Mouse (Mus musculus) hindbrain, embryonic 12.5 days (tissue): ENCODE measurements around the gene Spsb1. TPM values are rescaled to one million over a fixed set of nuclear protein-coding genes. Genes with fewer than 3 reads are reported as not detected.

Experiments used
- ATAC-seq: fragments of 200-750 bp; cut with Nextera tagmentation; 2 replicates; pipeline ENCODE4 v1.8.0; 2017; ENCODE audit warnings: moderate TSS enrichment; ENCODE audit not compliant: low FRiP score
- H3K27ac ChIP-seq: fragments of 300-500 bp; sonication (generic); 2 replicates; pipeline ENCODE4 v1.5.1; 2016; ENCODE audit warnings: mild to moderate bottlenecking
- H3K27me3 ChIP-seq: fragments of 300-500 bp; sonication (generic); 2 replicates; pipeline ENCODE4 v1.6.1; 2016; ENCODE audit warnings: mild to moderate bottlenecking
- H3K36me3 ChIP-seq: fragments of 300-500 bp; sonication (generic); 2 replicates; pipeline ENCODE4 v1.6.1; 2016; ENCODE audit warnings: mild to moderate bottlenecking
- H3K4me1 ChIP-seq: fragments of 300-500 bp; sonication (generic); 2 replicates; pipeline ENCODE4 v1.6.1; 2016
- H3K4me2 ChIP-seq: fragments of 300-500 bp; sonication (generic); replicated peaks from 2 replicates; pipeline ENCODE4 v1.6.1; 2016; ENCODE audit warnings: mild to moderate bottlenecking
- H3K4me3 ChIP-seq: fragments of 300-500 bp; sonication (generic); 2 replicates; pipeline ENCODE4 v1.5.1; 2016; ENCODE audit warnings: mild to moderate bottlenecking
- H3K9ac ChIP-seq: fragments of 300-500 bp; sonication (generic); 2 replicates; pipeline ENCODE4 v1.6.1; 2016; ENCODE audit warnings: mild to moderate bottlenecking, moderate library complexity
- H3K9me3 ChIP-seq: fragments of 300-500 bp; sonication (generic); replicated peaks from 2 replicates; pipeline ENCODE4 v1.6.1; 2016; ENCODE audit warnings: mild to moderate bottlenecking
- WGBS: fragments of 180-500 bp; shearing (Covaris S2); methylation state at CpG from one replicate; pipeline ENCODE4 v1.1.7; 2016; 5-methylcytosine and 5-hydroxymethylcytosine counted together
- polyA plus RNA-seq: library from polyadenylated mRNA; unstranded; fragments of >200 nt; fragmentation: Nextera tagmentation; extraction: Ambion mirVana; gene quantifications from 2 replicates; pipeline ENCODE4 v1.2.1, GENCODE M21; 2016

Spsb1 gene
- polyA plus RNA-seq, 1 experiment from 2014 or later: 15.5 TPM

- 90% methylated on average over 2 of the region's 2 CpGs for WGBS
- no peak for ATAC-seq
- H3K27ac ChIP-seq: no peak overlapping the region
Observed at GRCm38 (mm10) chr4:149978820-149979219, 24.0 kb upstream of the Spsb1 start.

GRCm38 (mm10) chr4:149977801-149978544 is 23.1 kb upstream of the Spsb1 start:
- peaks cover 15% of the 10 kb centered on the region for H3K4me1 ChIP-seq
- H3K27me3 ChIP-seq: peaks cover 4% of the 10 kb centered on the region; the same call in 1 of the 2 replicates
- H3K9ac ChIP-seq: no peak overlapping the region
- no peak overlapping the region for H3K4me3 ChIP-seq
- no peak overlapping the region for H3K27ac ChIP-seq
- WGBS: 62% methylated on average over 17 of the region's 17 CpGs
- ATAC-seq: no peak
- H3K36me3 ChIP-seq: no peaks in the 10 kb centered on the region
- no peaks in the 10 kb centered on the region for H3K9me3 ChIP-seq
- H3K4me2 ChIP-seq: no peak overlapping the region

More at GRCm38 (mm10) chr4:149978820-149979219, 24.0 kb upstream of the Spsb1 start:
- Histone ChIP-seq H3K4me3 (no peak overlapping the region), H3K27me3 (peaks cover 4% of the 10 kb centered on the region; the same call in 1 of the 2 replicates), H3K4me1 (peaks cover 15% of the 10 kb centered on the region), H3K36me3 (no peaks in the 10 kb centered on the region), H3K9ac (no peak overlapping the region), H3K4me2 (no peak overlapping the region), H3K9me3 (no peaks in the 10 kb centered on the region)

GRCm38 (mm10) chr4:149977181-149977580 is 22.3 kb upstream of the Spsb1 start:
- Histone ChIP-seq H3K4me3 (no peak overlapping the region), H3K9ac (no peak overlapping the region), H3K4me1 (peaks cover 15% of the 10 kb centered on the region), H3K27ac (no peak overlapping the region), H3K9me3 (no peaks in the 10 kb centered on the region), H3K27me3 (peaks cover 4% of the 10 kb centered on the region; the same call in 1 of the 2 replicates), H3K4me2 (no peak overlapping the region), H3K36me3 (no peaks in the 10 kb centered on the region)
- 79% methylated on average over 6 of the region's 6 CpGs for WGBS
- ATAC-seq: no peak

GRCm38 (mm10) chr4:149975730-149976254 is 20.9 kb upstream of the Spsb1 start:
- ATAC-seq: no peak
- no peak overlapping the region for H3K9ac ChIP-seq
- no peak overlapping the region for H3K4me2 ChIP-seq
- peaks cover 15% of the 10 kb centered on the region for H3K4me1 ChIP-seq
- no peaks in the 10 kb centered on the region for H3K36me3 ChIP-seq
- WGBS: 81% methylated on average over 5 of the region's 5 CpGs
- no peak overlapping the region for H3K27ac ChIP-seq
- no peak overlapping the region for H3K4me3 ChIP-seq
- H3K27me3 ChIP-seq: peaks cover 4% of the 10 kb centered on the region; the same call in 1 of the 2 replicates
- no peaks in the 10 kb centered on the region for H3K9me3 ChIP-seq

- no peaks in the 10 kb centered on the region for H3K36me3 ChIP-seq
- H3K4me1 ChIP-seq: peaks cover 15% of the 10 kb centered on the region
- H3K9me3 ChIP-seq: no peaks in the 10 kb centered on the region
- peaks cover 4% of the 10 kb centered on the region; the same call in 1 of the 2 replicates for H3K27me3 ChIP-seq
- H3K4me2 ChIP-seq: no peak overlapping the region
- 74% methylated on average over 8 of the region's 8 CpGs for WGBS
- no peak for ATAC-seq
- H3K4me3 ChIP-seq: no peak overlapping the region
- no peak overlapping the region for H3K27ac ChIP-seq
- H3K9ac ChIP-seq: no peak overlapping the region
Observed at GRCm38 (mm10) chr4:149975291-149975690, 20.4 kb upstream of the Spsb1 start.

GRCm38 (mm10) chr4:149971393-149971792 is 16.6 kb upstream of the Spsb1 start:
- H3K4me1 ChIP-seq: peaks cover 5% of the 10 kb centered on the region; the same call in 1 of the 2 replicates
- no peak overlapping the region for H3K9ac ChIP-seq
- no peaks in the 10 kb centered on the region for H3K36me3 ChIP-seq
- ATAC-seq: no peak
- no peak overlapping the region for H3K4me2 ChIP-seq
- H3K9me3 ChIP-seq: no peaks in the 10 kb centered on the region
- no peaks in the 10 kb centered on the region; the same call in 1 of the 2 replicates for H3K27me3 ChIP-seq
- no peak overlapping the region for H3K4me3 ChIP-seq
- H3K27ac ChIP-seq: no peak overlapping the region
- WGBS: 74% methylated on average over 9 of the region's 9 CpGs

- H3K36me3 ChIP-seq: no peaks in the 10 kb centered on the region
- H3K27ac ChIP-seq: no peak overlapping the region
- H3K4me1 ChIP-seq: peaks cover 9% of the 10 kb centered on the region; the same call in 1 of the 2 replicates
- 38% methylated on average over 6 of the region's 6 CpGs for WGBS
- no peak overlapping the region for H3K4me3 ChIP-seq
- ATAC-seq: no peak
- H3K9me3 ChIP-seq: no peaks in the 10 kb centered on the region
- no peaks in the 10 kb centered on the region; the same call in 1 of the 2 replicates for H3K27me3 ChIP-seq
- H3K9ac ChIP-seq: no peak overlapping the region
- H3K4me2 ChIP-seq: no peak overlapping the region
Observed at GRCm38 (mm10) chr4:149968526-149968925, 13.7 kb upstream of the Spsb1 start.

GRCm38 (mm10) chr4:149966963-149967362 is 12.1 kb upstream of the Spsb1 start:
- Histone ChIP-seq H3K9ac (no peak overlapping the region), H3K36me3 (no peaks in the 10 kb centered on the region), H3K27me3 (no peaks in the 10 kb centered on the region; the same call in 1 of the 2 replicates), H3K4me2 (no peak overlapping the region), H3K4me3 (no peak overlapping the region), H3K27ac (no peak overlapping the region), H3K9me3 (no peaks in the 10 kb centered on the region), H3K4me1 (peaks cover 9% of the 10 kb centered on the region; the same call in 1 of the 2 replicates)
- ATAC-seq: no peak
- WGBS: 86% methylated on average over 9 of the region's 9 CpGs

GRCm38 (mm10) chr4:149966252-149966651 is 11.4 kb upstream of the Spsb1 start:
- Histone ChIP-seq H3K4me2 (no peak overlapping the region), H3K9ac (no peak overlapping the region), H3K4me3 (no peak overlapping the region), H3K9me3 (no peaks in the 10 kb centered on the region), H3K36me3 (no peaks in the 10 kb centered on the region), H3K4me1 (peaks cover 9% of the 10 kb centered on the region; the same call in 1 of the 2 replicates), H3K27me3 (no peaks in the 10 kb centered on the region; the same call in 1 of the 2 replicates), H3K27ac (no peak overlapping the region)
- WGBS: 62% methylated on average over 5 of the region's 5 CpGs
- ATAC-seq: no peak

GRCm38 (mm10) chr4:149965672-149966071 is 10.8 kb upstream of the Spsb1 start:
- no peaks in the 10 kb centered on the region for H3K9me3 ChIP-seq

GRCm38 (mm10) chr4:149965242-149965641 is 10.4 kb upstream of the Spsb1 start:
- Histone ChIP-seq H3K4me3 (no peak overlapping the region), H3K4me2 (no peak overlapping the region), H3K9me3 (no peaks in the 10 kb centered on the region), H3K4me1 (peaks cover 9% of the 10 kb centered on the region; the same call in 1 of the 2 replicates), H3K27me3 (no peaks in the 10 kb centered on the region; the same call in 1 of the 2 replicates), H3K36me3 (no peaks in the 10 kb centered on the region), H3K9ac (no peak overlapping the region), H3K27ac (no peak overlapping the region)
- 83% methylated on average over 6 of the region's 6 CpGs for WGBS
- no peak for ATAC-seq

More at GRCm38 (mm10) chr4:149965672-149966071, 10.8 kb upstream of the Spsb1 start:
- Histone ChIP-seq H3K36me3 (no peaks in the 10 kb centered on the region), H3K9ac (no peak overlapping the region), H3K27ac (no peak overlapping the region), H3K4me2 (no peak overlapping the region), H3K4me3 (no peak overlapping the region), H3K4me1 (peaks cover 9% of the 10 kb centered on the region; the same call in 1 of the 2 replicates), H3K27me3 (no peaks in the 10 kb centered on the region; the same call in 1 of the 2 replicates)
- no peak for ATAC-seq
- 78% methylated on average over 6 of the region's 6 CpGs for WGBS

GRCm38 (mm10) chr4:149964770-149965169 is 9.9 kb upstream of the Spsb1 start:
- no peaks in the 10 kb centered on the region for H3K36me3 ChIP-seq
- no peak overlapping the region for H3K27ac ChIP-seq
- H3K27me3 ChIP-seq: no peaks in the 10 kb centered on the region
- H3K4me2 ChIP-seq: no peak overlapping the region
- no peak for ATAC-seq
- WGBS: 59% methylated on average over 3 of the region's 3 CpGs
- no peak overlapping the region for H3K9ac ChIP-seq
- H3K4me1 ChIP-seq: peaks cover 9% of the 10 kb centered on the region; the same call in 1 of the 2 replicates
- no peaks in the 10 kb centered on the region for H3K9me3 ChIP-seq
- no peak overlapping the region for H3K4me3 ChIP-seq
